Mouse (Mus musculus) megakaryocyte-erythroid progenitor cell, adult 5-6 weeks (primary cell): Measurements from ENCODE around the gene Polk. TPM values are rescaled to one million over a fixed set of nuclear protein-coding genes. Genes with fewer than 3 reads are reported as not detected.

Experiments
- ATAC-seq: replicated peaks from 2 replicates; pipeline ENCODE4 v1.8.0; 2016; ENCODE audit warnings: mild to moderate bottlenecking, inconsistent platforms; ENCODE audit not compliant: severe bottlenecking, poor library complexity, low FRiP score, low TSS enrichment
- total RNA-seq, 2 experiments: library from RNA; stranded (forward) in 1 of 2; stranded (reverse) in 1 of 2; fragments of 200-1000, 215-1000 nt in 1 of 2; fragments of >200 nt in 1 of 2; fragmentation: Nextera tagmentation in 1 of 2; gene quantifications; 2 replicates each; pipeline ENCODE4 v1.2.3; 2014 to 2017

The Polk gene
- total RNA-seq, 2 experiments from 2014 or later = 13.2 to 14.9 TPM

GRCm38 (mm10) chr13:96532176-96532575 is 10.2 kb downstream of the Polk start:
- no peak for ATAC-seq

- ATAC-seq = no peak
Measured at GRCm38 (mm10) chr13:96530064-96530463, 12.3 kb downstream of the Polk start.

- ATAC-seq = no peak
Measured at GRCm38 (mm10) chr13:96529542-96529941, 12.8 kb downstream of the Polk start.

GRCm38 (mm10) chr13:96528776-96529175 is 13.6 kb downstream of the Polk start:
- ATAC-seq = no peak

- no peak for ATAC-seq
Measured at GRCm38 (mm10) chr13:96527856-96528255, 14.5 kb downstream of the Polk start.

GRCm38 (mm10) chr13:96527022-96527421 is 15.4 kb downstream of the Polk start:
- ATAC-seq = peak; percentile 65

- no peak for ATAC-seq
Measured at GRCm38 (mm10) chr13:96521294-96521693, 21.1 kb downstream of the Polk start.

- ATAC-seq = no peak
Measured at GRCm38 (mm10) chr13:96517335-96517734, 25.0 kb downstream of the Polk start.

- ATAC-seq = no peak
Measured at GRCm38 (mm10) chr13:96516249-96516648, 26.1 kb downstream of the Polk start.

GRCm38 (mm10) chr13:96514154-96514942 is 28.0 kb downstream of the Polk start:
- no peak for ATAC-seq

GRCm38 (mm10) chr13:96511893-96512292 is 30.5 kb downstream of the Polk start:
- no peak; the same call in 1 of the 2 replicates for ATAC-seq

GRCm38 (mm10) chr13:96511262-96511661 is 31.1 kb downstream of the Polk start:
- 0 out of 2 replicates have a peak, but pooled peaks have one; percentile 13 for ATAC-seq

GRCm38 (mm10) chr13:96510635-96511034 is 31.7 kb downstream of the Polk start:
- ATAC-seq = 0 out of 2 replicates have a peak, but pooled peaks have one; percentile 24

GRCm38 (mm10) chr13:96507541-96507940 is 34.8 kb downstream of the Polk start:
- ATAC-seq = no peak

GRCm38 (mm10) chr13:96506313-96506712 is 36.1 kb downstream of the Polk start:
- ATAC-seq = no peak

- ATAC-seq = no peak
Measured at GRCm38 (mm10) chr13:96505661-96506060, 36.7 kb downstream of the Polk start.

GRCm38 (mm10) chr13:96499891-96500290 is 42.5 kb downstream of the Polk start:
- no peak for ATAC-seq

GRCm38 (mm10) chr13:96496630-96497029 is 45.7 kb downstream of the Polk start:
- peak; percentile 57 for ATAC-seq

GRCm38 (mm10) chr13:96490433-96490832 is 51.9 kb downstream of the Polk start, which contains the start of gene Gm17622:
Gene Gm17622 (plus strand): TSS chr13:96490733.
- no peak for ATAC-seq

GRCm38 (mm10) chr13:96487968-96488367 is 54.4 kb downstream of the Polk start:
- no peak for ATAC-seq

GRCm38 (mm10) chr13:96487230-96487629 is 55.1 kb downstream of the Polk start:
- ATAC-seq = no peak
